Mouse (Mus musculus) MEL (cell line): ENCODE data around the gene Cbx5. TPM values are rescaled to one million over a fixed set of nuclear protein-coding genes. Genes with fewer than 3 reads are reported as not detected.

Experiments used
- DNase-seq: peaks from one replicate; pipeline ENCODE4 v3.0.0; 2011; ENCODE audit warnings: low read depth, low spot score
- H3K27ac ChIP-seq: 2 replicates; pipeline ENCODE4 v1.5.1; 2012; ENCODE audit warnings: low read depth, mild to moderate bottlenecking, control low read depth, low read length, moderate library complexity; ENCODE audit not compliant: control insufficient read depth
- H3K27me3 ChIP-seq, 2 experiments: fragments of 150-350 bp in 1 of 2; sonication (generic) in 1 of 2; 2 replicates each; pipeline ENCODE4 v1.6.1; 2012; ENCODE audit warnings: low read length in 2 of 2, mild to moderate bottlenecking in 2 of 2, improper control_type of control experiment in 1 of 2, moderate library complexity in 1 of 2; ENCODE audit not compliant: insufficient read depth in 2 of 2, control insufficient read depth in 1 of 2
- H3K36me3 ChIP-seq, 2 experiments: 2 replicates each; pipeline ENCODE4 v1.6.1; 2012 to 2014; ENCODE audit warnings: low read length in 2 of 2, improper control_type of control experiment in 1 of 2, inconsistent platforms in 1 of 2, mild to moderate bottlenecking in 1 of 2; ENCODE audit not compliant: insufficient read depth in 2 of 2, control insufficient read depth in 1 of 2
- H3K4me1 ChIP-seq, 2 experiments: fragments of 150-350 bp in 1 of 2; sonication (generic) in 1 of 2; 2 replicates each; pipeline ENCODE4 v1.6.1; 2012; ENCODE audit warnings: low read length in 2 of 2, improper control_type of control experiment in 1 of 2, mild to moderate bottlenecking in 1 of 2; ENCODE audit not compliant: insufficient read depth in 2 of 2, control insufficient read depth in 1 of 2
- H3K4me3 ChIP-seq, 2 experiments: fragments of 150-350 bp in 1 of 2; sonication (generic) in 1 of 2; 2 replicates each; pipeline ENCODE4 v1.5.1; 2012; ENCODE audit warnings: low read depth in 2 of 2, low read length in 2 of 2, mild to moderate bottlenecking in 2 of 2, moderate library complexity in 2 of 2, control low read depth in 1 of 2, improper control_type of control experiment in 1 of 2; ENCODE audit not compliant: control insufficient read depth in 1 of 2, insufficient read depth in 1 of 2
- H3K79me2 ChIP-seq: 2 replicates; pipeline ENCODE4 v1.6.1; 2012; ENCODE audit warnings: mild to moderate bottlenecking, low read length, moderate library complexity; ENCODE audit not compliant: control insufficient read depth, poor library complexity, insufficient read depth
- H3K9ac ChIP-seq: 2 replicates; pipeline ENCODE4 v1.6.1; 2012; ENCODE audit warnings: low read depth, mild to moderate bottlenecking, control low read depth, low read length, moderate library complexity; ENCODE audit not compliant: control insufficient read depth, poor library complexity, severe bottlenecking
- H3K9me3 ChIP-seq: fragments of 150-350 bp; sonication (generic); replicated peaks from 2 replicates; pipeline ENCODE4 v1.6.1; 2012; ENCODE audit warnings: mild to moderate bottlenecking, low read length, improper control_type of control experiment, moderate library complexity; ENCODE audit not compliant: insufficient read depth
- BHLHE40 ChIP-seq: IDR thresholded peaks from 2 replicates; pipeline ENCODE4 v1.6.1; 2012; ENCODE audit warnings: low read depth, mild to moderate bottlenecking, inconsistent platforms, low read length, improper control_type of control experiment, borderline replicate concordance
- CHD1 ChIP-seq: IDR thresholded peaks from 2 replicates; pipeline ENCODE4 v1.6.1; 2012; ENCODE audit warnings: low read depth, mild to moderate bottlenecking, inconsistent platforms, low read length, improper control_type of control experiment
- CHD2 ChIP-seq: IDR thresholded peaks from 2 replicates; pipeline ENCODE4 v1.6.1; 2011; ENCODE audit warnings: low read length, improper control_type of control experiment
- ELF1 ChIP-seq: IDR thresholded peaks from 2 replicates; pipeline ENCODE4 v1.6.1; 2014; ENCODE audit warnings: low read depth, mild to moderate bottlenecking, inconsistent platforms, low read length, improper control_type of control experiment, moderate library complexity
- EP300 ChIP-seq, 2 experiments: IDR thresholded peaks; 2 replicates each; pipeline ENCODE4 v1.6.1; 2011; ENCODE audit warnings: improper control_type of control experiment in 2 of 2, low read length in 2 of 2, low read depth in 1 of 2, mild to moderate bottlenecking in 1 of 2
- ETS1 ChIP-seq: IDR thresholded peaks from 2 replicates; pipeline ENCODE4 v1.6.1; 2012; ENCODE audit warnings: low read depth, mild to moderate bottlenecking, inconsistent platforms, low read length, improper control_type of control experiment, moderate library complexity
- GATA1 ChIP-seq: IDR thresholded peaks from 2 replicates; pipeline ENCODE4 v1.6.1; 2011; ENCODE audit warnings: low read depth, low read length, improper control_type of control experiment
- KAT2A ChIP-seq: conservative IDR thresholded peaks from 2 replicates; pipeline ENCODE4 v1.6.1; 2012; ENCODE audit warnings: low read depth, low read length, improper control_type of control experiment, inconsistent platforms
- MAX ChIP-seq: IDR thresholded peaks from 2 replicates; pipeline ENCODE4 v1.6.1; 2011; ENCODE audit warnings: low read length, improper control_type of control experiment
- MEF2A ChIP-seq: IDR thresholded peaks from 2 replicates; pipeline ENCODE4 v1.6.1; 2014; ENCODE audit warnings: low read depth, mild to moderate bottlenecking, inconsistent platforms, low read length, improper control_type of control experiment; ENCODE audit not compliant: poor library complexity, insufficient replicate concordance, severe bottlenecking; ENCODE audit errors: extremely low read depth
- MXI1 ChIP-seq: IDR thresholded peaks from 2 replicates; pipeline ENCODE4 v1.6.1; 2011; ENCODE audit warnings: mild to moderate bottlenecking, low read depth, low read length, improper control_type of control experiment
- POLR2A ChIP-seq, 2 experiments: IDR thresholded peaks; 2 replicates each; pipeline ENCODE4 v1.6.1; 2011 to 2012; ENCODE audit warnings: low read length in 2 of 2, mild to moderate bottlenecking in 2 of 2, control low read depth in 1 of 2, improper control_type of control experiment in 1 of 2, low read depth in 1 of 2, moderate library complexity in 1 of 2; ENCODE audit not compliant: control insufficient read depth in 1 of 2, insufficient read depth in 1 of 2, poor library complexity in 1 of 2
- RCOR1 ChIP-seq: IDR thresholded peaks from 2 replicates; pipeline ENCODE4 v1.6.1; 2012; ENCODE audit warnings: low read depth, mild to moderate bottlenecking, inconsistent platforms, low read length, improper control_type of control experiment
- TBP ChIP-seq: IDR thresholded peaks from 2 replicates; pipeline ENCODE4 v1.8.0; 2011; ENCODE audit warnings: low read depth, low read length, improper control_type of control experiment
- TCF12 ChIP-seq: IDR thresholded peaks from 2 replicates; pipeline ENCODE4 v1.6.1; 2014; ENCODE audit warnings: low read depth, mild to moderate bottlenecking, inconsistent platforms, low read length, improper control_type of control experiment, moderate library complexity
- USF2 ChIP-seq, 2 experiments: IDR thresholded peaks; 2 replicates each; pipeline ENCODE4 v1.6.1; 2011 to 2012; ENCODE audit warnings: improper control_type of control experiment in 2 of 2, low read length in 2 of 2, borderline replicate concordance in 1 of 2, inconsistent platforms in 1 of 2, low read depth in 1 of 2, mild to moderate bottlenecking in 1 of 2; ENCODE audit not compliant: insufficient read depth in 1 of 2
- ZC3H11A ChIP-seq: IDR thresholded peaks from 2 replicates; pipeline ENCODE4 v1.6.1; 2012; ENCODE audit warnings: low read depth, mild to moderate bottlenecking, inconsistent platforms, low read length, improper control_type of control experiment
- ZKSCAN1 ChIP-seq: IDR thresholded peaks from 2 replicates; pipeline ENCODE4 v1.6.1; 2012; ENCODE audit warnings: low read depth, mild to moderate bottlenecking, inconsistent platforms, low read length, improper control_type of control experiment, moderate library complexity
- ZMIZ1 ChIP-seq: IDR thresholded peaks from 2 replicates; pipeline ENCODE4 v1.6.1; 2012; ENCODE audit warnings: low read depth, mild to moderate bottlenecking, inconsistent platforms, low read length, improper control_type of control experiment, moderate library complexity
- ZNF384 ChIP-seq: IDR thresholded peaks from 2 replicates; pipeline ENCODE4 v1.6.1; 2012; ENCODE audit warnings: low read depth, mild to moderate bottlenecking, inconsistent platforms, low read length, improper control_type of control experiment
- polyA plus RNA-seq, 2 experiments: library from polyadenylated mRNA; stranded (reverse) in 1 of 2; unstranded in 1 of 2; fragments of >175 nt in 1 of 2; fragments of >200 nt in 1 of 2; gene quantifications; 2 replicates each; pipeline versions ENCODE4 v1.2.1 to v1.2.4; 2012; ENCODE audit warnings: low replicate concordance in 2 of 2, low read depth in 1 of 2; ENCODE audit not compliant: insufficient read length in 2 of 2, insufficient read depth in 1 of 2, missing spikeins in 1 of 2
- total RNA-seq: library from RNA; depleted of rRNA; stranded (reverse); fragments of 300-350 nt; gene quantifications from 2 replicates; pipeline ENCODE4 v1.2.3, GENCODE M21; 2012; rRNA removed

Gene Cbx5
- total and polyA plus RNA-seq, 3 experiments = 39.8 to 67.1 (median 42.4) TPM

DNA sequence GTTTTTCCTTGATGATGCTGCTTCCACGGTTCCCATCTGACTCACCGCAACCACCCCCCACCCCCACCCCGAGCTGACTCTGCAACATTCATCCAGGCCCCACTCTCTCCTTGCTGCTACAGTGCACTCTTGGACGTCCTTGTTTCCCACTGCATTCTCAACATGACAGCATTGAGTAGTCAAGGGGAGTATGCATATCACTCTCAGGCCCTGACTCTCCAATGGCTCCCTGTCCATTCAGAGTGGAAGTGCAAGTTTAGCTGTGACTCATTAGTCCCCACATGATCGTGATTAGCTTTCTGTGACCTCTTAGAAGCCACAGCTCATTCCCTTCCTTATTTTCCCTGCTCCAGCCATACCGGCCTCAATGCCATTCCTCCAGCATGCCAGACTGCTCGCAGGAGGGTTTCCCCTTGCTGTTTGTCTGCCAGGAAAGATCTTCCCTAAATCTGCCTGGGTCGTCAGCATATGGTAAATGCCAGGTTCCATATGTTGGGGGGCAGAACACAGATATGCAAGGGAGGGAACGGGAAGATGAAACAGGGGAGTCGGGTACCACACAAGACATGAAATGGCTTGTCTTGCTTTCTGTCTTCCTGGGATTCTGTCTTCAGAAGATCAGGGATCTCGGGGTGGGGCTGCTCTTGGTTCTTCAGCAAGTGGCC is 93.8 kb downstream of the Cbx5 start:
- no peak overlapping the region for H3K27ac ChIP-seq
- H3K9me3 ChIP-seq = no peaks in the 10 kb centered on the region
- no peak for TF ChIP-seq CHD1
- TF ChIP-seq CHD2 = no peak
- TF ChIP-seq TBP = no peak
- no peak for TF ChIP-seq TCF12
- no peak for TF ChIP-seq ZKSCAN1
- TF ChIP-seq ETS1 = no peak
- H3K4me1 ChIP-seq = no peaks in the 10 kb centered on the region
- H3K4me3 ChIP-seq = no peak overlapping the region
- H3K9ac ChIP-seq = no peak overlapping the region
- peaks cover 4 to 11% of the 10 kb centered on the region in 2 experiments for H3K27me3 ChIP-seq
- H3K79me2 ChIP-seq = no peaks in the 10 kb centered on the region
- no peak for DNase-seq
- H3K36me3 ChIP-seq = no peaks in the 10 kb centered on the region

DNA sequence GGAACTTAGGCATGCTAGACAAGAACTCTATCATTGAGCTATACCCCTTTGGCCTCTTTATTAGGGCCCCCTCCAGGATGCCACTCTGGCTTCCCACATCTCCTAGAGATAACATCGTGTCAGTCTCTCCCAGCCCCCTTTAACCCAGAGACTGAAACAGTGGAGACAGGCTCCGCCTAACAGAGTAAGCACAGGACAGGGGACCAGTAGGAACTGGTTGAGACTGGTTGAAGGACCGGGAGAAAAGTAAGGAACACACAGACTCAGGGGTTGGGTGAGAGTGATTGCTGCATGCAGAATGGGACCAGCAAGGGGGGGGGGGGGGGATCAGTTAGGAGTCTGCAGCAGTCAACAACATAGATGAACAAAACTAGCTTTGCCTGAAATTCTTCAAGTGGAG is 95.4 kb downstream of the Cbx5 start:
- Histone ChIP-seq H3K27ac (no peak overlapping the region), H3K27me3 (peaks cover 9 to 21% of the 10 kb centered on the region in 2 experiments), H3K9me3 (no peaks in the 10 kb centered on the region), H3K79me2 (no peaks in the 10 kb centered on the region), H3K36me3 (no peaks in the 10 kb centered on the region), H3K4me1 (no peaks in the 10 kb centered on the region), H3K9ac (no peak overlapping the region), H3K4me3 (no peak overlapping the region)
- TF ChIP-seq ZMIZ1 (no peak), KAT2A (no peak), GATA1 (no peak), ZKSCAN1 (no peak), RCOR1 (no peak), ZNF384 (no peak), MAX (no peak), ELF1 (no peak), USF2 (IDR thresholded peaks at IDR 0.05; ENCODE audit: borderline replicate concordance in 1 of 2, insufficient read depth in 1 of 2, low read depth in 1 of 2, low read length in 2 of 2) (no peak), MEF2A (no peak), BHLHE40 (no peak), ZC3H11A (no peak), MXI1 (no peak), POLR2A (IDR thresholded peaks at IDR 0.05; ENCODE audit: control insufficient read depth in 1 of 2, insufficient read depth in 1 of 2, low read depth in 1 of 2, low read length in 2 of 2, poor library complexity in 1 of 2) (no peak), EP300 (IDR thresholded peaks at IDR 0.05; ENCODE audit: low read depth in 1 of 2, low read length in 2 of 2) (no peak)
- no peak for DNase-seq

Other genes starting within 250 kb of the Cbx5 start
- 0.26 and 0.31 TPM in 2 replicates for gene Hoxc8, start 249.2 kb downstream of the Cbx5 start, total RNA-seq
- gene Hoxc8, start 249.2 kb downstream of the Cbx5 start, polyA plus RNA-seq = 1 to 10 TPM in 1 of 2 experiments, not detected in 1; 1.7 TPM
- 1.7 and 2.3 TPM in 2 replicates for gene Hoxc6, start 241.6 kb downstream of the Cbx5 start, total RNA-seq
- gene Hoxc6, start 241.6 kb downstream of the Cbx5 start, polyA plus RNA-seq = 1 to 10 TPM in 1 of 2 experiments, not detected in 1; 9.4 TPM
- gene Hoxc4, start 220.9 kb downstream of the Cbx5 start, total RNA-seq = 2.5 and 2.6 TPM in 2 replicates
- 1 to 10 TPM in 1 of 2 experiments, not detected in 1; 9.4 TPM for gene Hoxc4, start 220.9 kb downstream of the Cbx5 start, polyA plus RNA-seq
- 3.8 and 5.2 TPM in 2 replicates for gene Smug1, start 72.7 kb downstream of the Cbx5 start, total RNA-seq
- 1 to 10 TPM in 1 of 2 experiments, not detected in 1; 4.6 TPM for gene Smug1, start 72.7 kb downstream of the Cbx5 start, polyA plus RNA-seq
- 322 and 402 TPM in 2 replicates for gene Hnrnpa1, start 616 bp upstream of the Cbx5 start, total RNA-seq
- 100 to 1,000 TPM in 1 of 2 experiments, not detected in 1; 900 TPM for gene Hnrnpa1, start 616 bp upstream of the Cbx5 start, polyA plus RNA-seq
- 63.9 and 74.6 TPM in 2 replicates for gene Nfe2, start 18.6 kb upstream of the Cbx5 start, total RNA-seq
- 100 to 1,000 TPM in 1 of 2 experiments, not detected in 1; 103 TPM for gene Nfe2, start 18.6 kb upstream of the Cbx5 start, polyA plus RNA-seq
- gene Copz1, start 32.9 kb upstream of the Cbx5 start, total RNA-seq = 46.7 and 48.0 TPM in 2 replicates
- 100 to 1,000 TPM; 117 to 822 TPM for gene Copz1, start 32.9 kb upstream of the Cbx5 start, polyA plus RNA-seq
- 0.12 TPM in 1 of 2 replicates, not detected in the other for gene Gpr84, start 70.8 kb upstream of the Cbx5 start, total RNA-seq
- gene Gpr84, start 70.8 kb upstream of the Cbx5 start, polyA plus RNA-seq = under 1 TPM in 1 of 2 experiments, not detected in 1; 0.21 TPM
- 4.4 and 5.2 TPM in 2 replicates for gene Zfp385a, start 100.3 kb upstream of the Cbx5 start, total RNA-seq
- gene Zfp385a, start 100.3 kb upstream of the Cbx5 start, polyA plus RNA-seq = 10 to 100 TPM in 1 of 2 experiments, not detected in 1; 54.0 TPM
- gene Itga5, start 126.9 kb upstream of the Cbx5 start, total RNA-seq = 6.0 and 6.7 TPM in 2 replicates
- 10 to 100 TPM in 1 of 2 experiments, not detected in 1; 17.4 TPM for gene Itga5, start 126.9 kb upstream of the Cbx5 start, polyA plus RNA-seq
- 0.15 TPM in 1 of 2 replicates, not detected in the other for gene Gtsf1, start 190.7 kb upstream of the Cbx5 start, total RNA-seq
- not detected for gene Gtsf1, start 190.7 kb upstream of the Cbx5 start, polyA plus RNA-seq
- not detected in 2 replicates for gene Gtsf2, start 208.7 kb upstream of the Cbx5 start, total RNA-seq
- not detected for gene Gtsf2, start 208.7 kb upstream of the Cbx5 start, polyA plus RNA-seq
- 17.8 and 17.9 TPM in 2 replicates for gene Nckap1l, start 214.0 kb upstream of the Cbx5 start, total RNA-seq
- gene Nckap1l, start 214.0 kb upstream of the Cbx5 start, polyA plus RNA-seq = 10 to 100 TPM in 1 of 2 experiments, not detected in 1; 27.1 TPM